Mouse (Mus musculus): ENCODE measurements around the gene Cdhr5.

Cdhr5 gene

DNA sequence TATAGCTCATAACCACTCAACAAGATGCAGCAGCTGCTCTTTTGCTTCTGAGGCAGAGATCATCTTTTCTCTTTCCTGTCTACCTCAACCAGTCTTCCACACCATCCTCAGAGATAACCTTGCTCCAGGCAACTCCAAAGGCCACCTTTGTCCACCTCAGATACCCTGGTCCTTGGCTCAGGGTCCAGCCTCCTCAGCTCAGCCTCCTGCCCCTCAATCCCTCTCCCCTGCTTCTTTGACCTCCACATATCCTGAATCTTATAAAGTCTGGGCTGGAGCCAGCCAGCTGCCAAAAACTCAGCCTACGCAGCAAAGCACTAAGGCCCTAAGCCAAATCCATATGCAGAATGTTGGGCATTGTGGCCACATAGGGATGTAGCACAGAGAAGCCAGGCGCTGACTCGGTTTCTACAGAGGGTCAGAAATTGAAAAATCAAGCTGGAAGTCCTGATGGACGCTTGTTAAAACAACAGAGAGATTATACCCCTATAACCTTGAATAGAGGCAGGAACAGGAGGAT lies 53.8 kb downstream of the Cdhr5 start:
- no peak for DNase-seq (ENCODE audit: low read depth, low spot score)

DNA sequence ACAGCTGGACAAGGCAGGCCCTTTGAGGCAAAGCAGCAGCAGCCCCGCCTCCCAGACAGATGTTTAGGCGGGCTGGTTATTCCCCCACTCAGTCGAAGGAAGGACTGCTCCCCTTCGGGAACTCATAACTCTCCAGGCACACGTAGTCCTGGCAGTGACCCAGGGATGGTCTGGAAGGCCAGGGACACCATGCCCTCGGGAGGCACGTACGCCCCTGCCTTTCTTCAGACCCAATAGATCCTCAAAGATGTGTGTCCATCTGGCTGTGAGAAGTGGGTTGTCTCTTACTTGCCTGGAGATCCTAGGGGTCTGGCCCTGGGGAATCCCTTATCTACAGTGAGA lies 54.5 kb downstream of the Cdhr5 start:
- no peak for DNase-seq (ENCODE audit: low read depth, low spot score)

DNA sequence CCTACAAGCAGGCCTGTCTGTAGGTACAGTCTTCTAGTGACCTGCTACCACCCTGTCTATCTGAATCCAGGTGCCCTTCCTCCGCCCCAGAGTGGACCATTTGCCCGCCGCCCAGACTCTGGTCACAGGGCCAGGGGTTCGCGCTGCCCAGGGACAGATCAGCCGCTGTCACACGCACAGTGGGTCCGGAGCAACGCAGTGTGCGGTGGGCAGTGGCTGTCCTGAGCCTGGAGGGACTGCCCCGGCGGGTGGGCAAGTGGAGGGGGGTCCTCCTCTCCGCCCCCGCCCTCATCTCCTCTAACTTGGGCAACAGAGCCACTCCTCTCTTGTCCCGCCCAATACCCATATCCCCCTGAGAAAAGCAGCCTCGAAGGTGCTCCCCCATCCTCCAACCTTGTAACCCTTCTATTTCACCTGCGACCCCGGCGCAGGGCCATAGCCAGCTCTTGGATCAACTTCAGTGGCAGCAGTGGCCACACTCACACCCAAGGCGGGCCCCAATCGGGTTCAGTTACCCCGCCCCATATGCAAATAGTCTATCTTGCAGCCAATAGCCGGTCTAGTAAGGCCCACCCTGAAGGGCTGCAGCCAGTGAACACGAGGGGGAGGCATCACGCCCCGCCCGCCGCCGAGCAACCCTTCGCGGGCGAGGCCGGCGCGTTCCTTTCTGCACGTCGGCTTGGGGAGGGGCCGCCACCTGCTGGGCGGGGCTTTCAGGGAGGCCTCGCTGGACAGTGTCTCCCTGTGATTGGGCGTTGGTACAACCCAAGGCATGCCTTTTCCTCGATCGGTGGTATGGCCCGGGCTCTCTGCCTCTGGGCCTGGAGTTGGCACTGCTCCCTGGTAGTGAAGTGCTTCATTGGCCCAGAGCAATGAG lies 55.1 kb downstream of the Cdhr5 start:
- peak; percentile 96 for DNase-seq (ENCODE audit: low read depth, low spot score)

DNA sequence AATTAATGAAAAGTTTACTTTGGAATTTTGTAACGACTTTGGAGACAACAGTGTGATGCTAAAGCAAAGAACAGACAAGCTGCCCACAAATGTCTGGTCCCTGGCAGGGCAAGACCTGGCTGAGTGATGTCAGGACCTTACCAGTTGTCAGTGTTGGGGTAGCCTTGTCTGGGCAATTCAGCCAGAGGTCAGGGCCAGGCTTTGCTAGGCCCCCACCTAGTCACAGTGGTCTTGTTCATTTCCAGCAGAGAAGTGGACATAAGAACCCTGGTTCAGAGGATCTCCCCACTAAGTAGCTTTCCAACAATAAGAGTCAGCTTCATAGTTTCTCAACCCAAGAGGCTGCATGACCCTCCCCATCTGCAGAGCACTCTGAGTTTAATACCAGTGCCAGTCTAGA lies 56.2 kb downstream of the Cdhr5 start:
- no peak for DNase-seq (ENCODE audit: low read depth, low spot score)

DNA sequence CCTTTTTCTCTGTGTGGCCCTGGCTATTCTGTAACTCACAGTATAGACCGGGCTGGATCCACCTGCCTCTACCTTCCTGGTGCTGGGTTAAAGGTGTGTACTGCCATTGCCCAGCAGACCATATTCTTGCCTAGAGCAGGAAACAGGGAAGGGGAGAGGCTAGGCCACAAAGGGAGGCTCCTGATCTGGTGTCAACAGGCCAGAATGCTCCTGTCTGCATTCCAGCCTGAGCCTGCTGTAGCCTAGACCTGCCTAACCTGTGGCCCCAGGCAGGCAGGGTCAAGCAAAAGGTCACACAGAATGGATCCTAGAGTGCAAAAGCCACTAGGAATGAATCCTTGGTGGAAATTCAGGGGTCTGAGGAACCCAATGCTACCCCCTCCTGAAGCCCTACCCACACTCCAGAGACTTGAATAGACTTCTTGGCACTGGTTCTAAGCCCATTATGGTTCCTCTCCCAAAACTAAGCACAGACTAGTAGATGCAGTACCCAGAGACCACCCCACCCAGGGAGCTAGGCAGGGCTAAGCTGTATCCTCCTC lies 57.0 kb downstream of the Cdhr5 start:
- DNase-seq (ENCODE audit: low read depth, low spot score), result peak; percentile 44

Data from ES-CJ7 (cell line).